Mouse (Mus musculus) hindbrain, embryonic 11.5 days (tissue): ENCODE results near the gene Gm9887. TPM values are rescaled to one million over a fixed set of nuclear protein-coding genes. Genes with fewer than 3 reads are reported as not detected.
"Not testable (repeated sequence)": the region's sequence is repeated elsewhere in the genome, so short reads cannot be mapped to it uniquely, and the experiment has no call there.

Experiments
- ATAC-seq: fragments of 200-750 bp; cut with Nextera tagmentation; 2 replicates; pipeline ENCODE4 v1.8.0; 2017; ENCODE audit warnings: mild to moderate bottlenecking, moderate TSS enrichment, moderate library complexity; ENCODE audit not compliant: low FRiP score
- DNase-seq: peaks from one replicate; pipeline ENCODE4 v3.0.0-alpha.2; 2015; ENCODE audit warnings: low spot score
- H3K27ac ChIP-seq: fragments of 300-500 bp; sonication (generic); 2 replicates; pipeline ENCODE4 v1.5.1; 2014; ENCODE audit warnings: mild to moderate bottlenecking, low read depth, low read length
- H3K27me3 ChIP-seq: fragments of 300-500 bp; sonication (generic); 2 replicates; pipeline ENCODE4 v1.6.1; 2014; ENCODE audit warnings: mild to moderate bottlenecking, low read length, moderate library complexity, mixed read lengths; ENCODE audit not compliant: control insufficient read depth, insufficient read depth
- H3K36me3 ChIP-seq: fragments of 300-500 bp; sonication (generic); 2 replicates; pipeline ENCODE4 v1.6.1; 2014; ENCODE audit warnings: mild to moderate bottlenecking, low read length, moderate library complexity, mixed read lengths; ENCODE audit not compliant: control insufficient read depth, insufficient read depth
- H3K4me1 ChIP-seq: fragments of 300-500 bp; sonication (generic); replicated peaks from 2 replicates; pipeline ENCODE4 v1.6.1; 2014; ENCODE audit warnings: low read length, mixed read lengths; ENCODE audit not compliant: control insufficient read depth, insufficient read depth
- H3K4me2 ChIP-seq: fragments of 300-500 bp; sonication (generic); replicated peaks from 2 replicates; pipeline ENCODE4 v1.6.1; 2014; ENCODE audit warnings: mild to moderate bottlenecking, low read depth, low read length
- H3K4me3 ChIP-seq: fragments of 300-500 bp; sonication (generic); 2 replicates; pipeline ENCODE4 v1.5.1; 2014; ENCODE audit warnings: low read depth, low read length
- H3K9ac ChIP-seq: fragments of 300-500 bp; sonication (generic); 2 replicates; pipeline ENCODE4 v1.6.1; 2014; ENCODE audit warnings: low read depth, low read length
- H3K9me3 ChIP-seq: fragments of 300-500 bp; sonication (generic); 2 replicates; pipeline ENCODE4 v1.6.1; 2016; ENCODE audit warnings: low read length; ENCODE audit not compliant: control insufficient read depth
- WGBS: fragments of 180-500 bp; shearing (Covaris S2); extraction: QIAGEN DNeasy Blood & Tissue Kit; methylation state at CpG from one replicate; pipeline ENCODE4 v1.1.7; 2014; 5-methylcytosine and 5-hydroxymethylcytosine counted together
- polyA plus RNA-seq: library from polyadenylated mRNA; unstranded; fragments of >200 nt; fragmentation: Nextera tagmentation; extraction: Ambion mirVana; gene quantifications from 2 replicates; pipeline ENCODE4 v1.2.1, GENCODE M21; 2014

Gm9887 gene
- polyA plus RNA-seq, 1 experiment from 2014 or later, result 1.3 TPM

DNA sequence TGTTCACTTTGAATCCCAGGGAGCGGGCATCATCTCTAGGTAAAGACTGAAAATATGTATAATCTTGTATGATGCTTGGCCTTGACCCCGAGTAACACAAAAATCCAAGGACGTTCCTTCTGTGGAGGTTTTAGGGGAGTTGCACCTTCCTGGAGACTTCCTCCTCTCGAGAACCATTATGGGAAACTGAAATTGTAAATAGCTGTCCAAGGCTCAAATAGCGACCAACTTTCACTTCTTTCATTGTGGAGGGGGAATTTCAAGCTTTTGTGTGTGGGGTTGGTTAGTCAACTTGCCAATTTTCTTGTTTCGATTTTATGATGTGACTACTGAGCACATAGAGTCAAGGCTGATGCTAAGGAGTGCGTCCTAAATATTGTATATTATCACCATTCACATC lies 6.5 kb downstream of the Gm9887 start:
- no peak for DNase-seq
- H3K4me1 ChIP-seq, result no peaks in the 10 kb centered on the region
- no peaks in the 10 kb centered on the region for H3K27me3 ChIP-seq
- H3K4me2 ChIP-seq, result no peak overlapping the region
- ATAC-seq, result no peak
- WGBS, result 80% methylated on average over 7 of the region's 7 CpGs
- H3K27ac ChIP-seq, result no peak overlapping the region
- H3K9me3 ChIP-seq, result no peaks in the 10 kb centered on the region
- no peak overlapping the region for H3K9ac ChIP-seq
- H3K36me3 ChIP-seq, result no peaks in the 10 kb centered on the region
- no peak overlapping the region for H3K4me3 ChIP-seq

DNA sequence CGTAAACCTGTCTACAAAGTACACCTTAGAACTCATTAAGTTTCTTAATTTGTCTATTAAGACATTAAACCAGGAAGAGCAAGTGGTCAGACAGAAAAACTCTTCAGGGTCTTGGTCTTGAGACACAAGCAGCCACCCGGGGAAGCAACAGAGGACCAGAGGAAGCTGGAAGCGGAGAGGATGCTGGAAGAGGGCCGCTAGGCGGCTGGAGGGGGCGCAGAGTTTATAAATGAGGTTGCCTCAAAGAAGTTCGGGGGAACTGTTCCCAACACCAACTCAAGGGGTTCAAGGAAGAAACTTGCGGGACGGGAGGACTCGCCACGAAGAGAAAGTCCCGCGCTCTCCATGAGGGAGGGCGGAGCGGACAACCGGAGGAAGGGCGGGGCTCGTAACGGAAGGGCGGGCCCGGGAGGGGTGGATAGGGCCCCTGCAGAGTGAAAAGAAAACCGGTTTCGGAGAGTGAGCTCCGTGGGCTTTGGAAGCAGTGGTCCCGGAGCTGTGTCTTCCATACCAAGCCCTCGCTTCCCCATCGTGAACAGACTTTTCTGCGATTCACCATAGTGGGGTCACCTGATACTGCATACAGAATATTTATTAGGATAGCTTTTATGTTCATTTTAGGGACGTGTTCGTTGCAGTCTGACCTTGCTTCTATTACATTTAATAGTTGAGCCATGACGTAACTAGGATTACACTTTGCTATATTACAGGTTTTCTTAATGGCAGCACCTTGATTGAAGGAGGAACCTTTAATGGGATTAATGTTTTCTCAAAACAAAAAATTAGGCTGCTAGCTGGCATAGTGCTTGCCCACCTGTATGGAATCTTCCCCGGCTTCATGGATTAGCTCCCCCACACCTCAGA lies 8.1 kb downstream of the Gm9887 start:
- Histone ChIP-seq H3K27ac (no peak overlapping the region), H3K4me1 (no peaks in the 10 kb centered on the region), H3K36me3 (no peaks in the 10 kb centered on the region), H3K4me3 (peak overlapping the region; percentile 51), H3K27me3 (no peaks in the 10 kb centered on the region), H3K9ac (peak overlapping the region; percentile 66), H3K9me3 (no peaks in the 10 kb centered on the region), H3K4me2 (peak overlapping the region; percentile 71)
- DNase-seq (peak; percentile 75), ATAC-seq (no peak)
- 6% methylated on average over 32 of the region's 32 CpGs for WGBS

DNA sequence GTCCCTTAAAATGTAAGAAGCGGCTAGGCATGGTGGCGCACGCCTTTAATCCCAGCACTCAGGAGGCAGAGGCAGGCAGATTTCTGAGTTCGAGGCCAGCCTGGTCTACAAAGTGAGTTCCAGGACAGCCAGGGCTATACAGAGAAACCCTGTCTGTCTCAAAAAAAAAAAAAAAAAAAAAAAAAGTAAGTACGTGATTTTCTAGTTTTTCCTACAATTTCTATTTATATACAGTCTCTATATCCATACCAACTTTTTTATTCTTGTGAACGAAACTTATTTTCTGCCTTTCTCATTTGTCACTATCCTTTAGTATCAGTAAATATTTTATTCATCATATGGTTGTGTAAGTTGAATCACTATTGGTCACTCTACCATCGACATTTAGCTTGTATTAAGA lies 9.1 kb downstream of the Gm9887 start:
- H3K36me3 ChIP-seq, H3K9ac ChIP-seq, H3K4me1 ChIP-seq, DNase-seq, H3K4me3 ChIP-seq, H3K27ac ChIP-seq, H3K4me2 ChIP-seq, H3K9me3 ChIP-seq, ATAC-seq, H3K27me3 ChIP-seq: not testable (repeated sequence)
- 93% methylated on average over 7 of the region's 7 CpGs for WGBS

DNA sequence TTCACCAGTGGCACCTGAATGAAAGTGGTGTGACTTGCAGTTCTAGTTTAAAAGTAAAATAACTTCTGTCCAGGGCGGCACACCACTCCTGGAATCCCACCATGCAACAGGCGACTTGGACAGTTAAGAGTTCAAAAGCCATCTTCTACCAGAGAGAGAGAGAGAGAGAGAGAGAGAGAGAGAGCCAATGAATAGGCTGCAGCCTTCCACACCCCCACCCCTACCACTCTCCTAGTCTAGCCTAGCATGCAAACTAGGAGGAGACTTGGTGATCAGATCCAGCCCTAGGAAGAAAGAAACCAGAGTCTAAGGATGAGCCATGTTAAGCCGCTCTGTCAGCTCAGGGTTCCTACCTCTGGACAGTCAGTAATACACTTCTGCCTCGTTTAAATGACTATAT lies 9.9 kb downstream of the Gm9887 start:
- H3K4me2 ChIP-seq, result no peak overlapping the region; the same call in 1 of the 2 replicates
- no peaks in the 10 kb centered on the region for H3K9me3 ChIP-seq
- no peaks in the 10 kb centered on the region for H3K36me3 ChIP-seq
- H3K9ac ChIP-seq, result no peak overlapping the region
- H3K27me3 ChIP-seq, result no peaks in the 10 kb centered on the region
- H3K27ac ChIP-seq, result no peak overlapping the region
- 45% methylated on average over 4 of the region's 4 CpGs for WGBS
- peak overlapping the region; percentile 45; the same call in 1 of the 2 replicates for H3K4me3 ChIP-seq
- DNase-seq (no peak), ATAC-seq (no peak)
- no peaks in the 10 kb centered on the region for H3K4me1 ChIP-seq

DNA sequence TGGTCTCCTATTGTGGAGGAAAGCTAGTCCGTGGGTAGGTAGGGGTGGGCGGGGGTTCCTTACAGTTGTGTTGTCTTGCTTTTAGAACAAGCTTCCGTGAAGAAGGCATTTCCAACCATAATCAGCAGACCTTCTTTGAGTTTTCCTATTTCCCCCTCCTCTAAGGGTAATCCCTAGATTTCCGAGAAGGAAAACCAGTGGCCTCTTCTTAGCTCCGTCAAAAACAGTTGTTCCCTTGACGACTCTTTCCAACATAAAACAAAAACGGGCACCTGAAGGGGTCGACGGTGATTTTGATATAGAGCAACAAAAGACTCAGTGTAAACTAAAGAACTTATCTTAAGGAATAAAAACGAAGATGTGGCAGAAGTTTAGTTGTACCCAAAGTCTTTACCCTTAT lies 10.3 kb downstream of the Gm9887 start:
- Histone ChIP-seq H3K9me3 (no peaks in the 10 kb centered on the region), H3K9ac (peak overlapping the region; percentile 46), H3K27me3 (no peaks in the 10 kb centered on the region), H3K27ac (peak overlapping the region; percentile 64), H3K4me3 (peak overlapping the region; percentile 45), H3K36me3 (no peaks in the 10 kb centered on the region), H3K4me1 (no peaks in the 10 kb centered on the region), H3K4me2 (peak overlapping the region; percentile 45)
- ATAC-seq (no peak), DNase-seq (no peak)
- WGBS, result 6% methylated on average over 10 of the region's 10 CpGs

DNA sequence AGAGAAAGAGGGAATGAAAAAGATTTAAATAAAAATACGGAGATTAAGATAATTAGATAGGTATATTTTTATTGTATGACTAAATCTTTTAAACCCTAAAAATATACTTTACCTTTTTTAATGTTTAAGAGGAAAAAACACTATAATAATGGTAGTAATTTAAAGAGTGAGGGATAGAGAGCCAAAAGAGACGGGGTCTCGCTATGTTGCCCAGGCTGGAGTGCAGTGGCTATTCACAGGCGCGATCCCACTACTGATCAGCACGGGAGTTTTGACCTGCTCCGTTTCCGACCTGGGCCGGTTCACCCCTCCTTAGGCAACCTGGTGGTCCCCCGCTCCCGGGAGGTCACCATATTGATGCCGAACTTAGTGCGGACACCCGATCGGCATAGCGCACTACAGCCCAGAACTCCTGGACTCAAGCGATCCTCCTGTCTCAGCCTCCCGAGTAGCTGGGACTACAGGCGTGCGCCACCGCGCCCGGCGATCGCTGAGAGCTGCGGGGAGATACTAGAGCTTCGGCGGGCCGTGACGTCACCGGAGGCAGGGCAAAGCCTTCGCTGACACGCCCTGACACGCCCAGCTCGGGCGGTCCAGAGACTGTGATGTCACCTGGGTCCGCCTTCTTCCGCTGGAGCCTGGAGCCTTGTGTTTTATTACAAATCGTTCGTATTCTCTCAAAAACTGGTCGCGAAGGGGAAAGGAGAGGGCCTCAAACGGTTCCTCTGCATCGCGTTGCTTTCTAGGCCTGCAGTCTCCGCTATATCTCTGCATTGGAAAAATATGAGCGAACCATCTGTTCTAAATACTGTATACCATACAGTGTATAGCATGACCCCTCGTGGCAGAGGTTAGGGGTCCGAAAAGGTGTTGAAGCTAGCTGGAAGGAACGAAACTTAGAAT lies 11.0 kb downstream of the Gm9887 start:
- H3K36me3 ChIP-seq, result not testable (repeated sequence)
- peak; percentile 99 for DNase-seq
- under 1% methylated on average over 38 of the region's 50 CpGs for WGBS

DNA sequence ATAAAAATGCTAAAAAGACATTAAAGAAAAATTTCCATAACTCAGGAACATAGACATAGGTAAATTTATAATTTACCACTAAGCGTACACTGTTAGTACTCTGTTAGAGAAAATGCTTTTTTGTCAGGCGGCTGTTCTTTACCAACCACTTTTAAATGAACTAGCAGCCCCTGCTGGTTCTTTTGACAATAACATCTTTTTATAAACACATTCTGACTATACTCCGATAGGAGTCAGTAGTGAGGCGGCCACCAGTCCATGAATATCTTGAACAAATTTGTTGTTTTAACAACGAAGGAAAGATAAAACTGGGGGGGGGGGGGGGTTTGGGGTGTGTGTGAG lies 11.6 kb downstream of the Gm9887 start:
- Histone ChIP-seq H3K9ac (no peak overlapping the region), H3K4me3 (no peak overlapping the region), H3K4me2 (no peak overlapping the region), H3K36me3 (no peaks in the 10 kb centered on the region), H3K4me1 (no peaks in the 10 kb centered on the region), H3K27ac (no peak overlapping the region), H3K9me3 (no peaks in the 10 kb centered on the region), H3K27me3 (no peaks in the 10 kb centered on the region)
- ATAC-seq (no peak), DNase-seq (peak; percentile 60)
- 24% methylated on average over 5 of the region's 5 CpGs for WGBS

More for the DNA sequence above, 11.0 kb downstream of the Gm9887 start:
- ATAC-seq, result peak; percentile 96
- Histone ChIP-seq H3K9ac (peak overlapping the region; percentile 46), H3K27ac (peak overlapping the region; percentile 64), H3K4me3 (peak overlapping the region; percentile 45), H3K4me2 (peak overlapping the region; percentile 45)
- not testable (repeated sequence) for H3K27me3 ChIP-seq, H3K4me1 ChIP-seq, H3K9me3 ChIP-seq

DNA sequence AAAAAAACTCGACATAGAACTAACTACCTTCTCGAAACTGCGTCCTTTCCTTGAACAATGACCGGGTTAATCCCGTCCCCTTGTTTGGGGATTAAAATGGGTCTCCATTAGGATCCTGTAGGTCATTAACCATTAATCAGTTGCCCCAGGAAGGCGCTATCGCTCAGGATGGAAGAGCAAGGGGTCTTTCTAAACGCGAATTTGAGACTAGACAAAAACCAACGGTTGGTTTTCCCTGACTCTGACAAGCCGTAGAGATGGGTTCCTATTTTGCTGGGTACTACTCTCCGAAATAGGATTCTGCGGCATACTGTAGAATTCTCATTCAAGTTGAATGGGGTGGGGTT lies 15.0 kb downstream of the Gm9887 start:
- 6% methylated on average over 13 of the region's 13 CpGs for WGBS
- no peaks in the 10 kb centered on the region for H3K36me3 ChIP-seq
- H3K4me1 ChIP-seq, result no peaks in the 10 kb centered on the region
- peak overlapping the region; percentile 81 for H3K9ac ChIP-seq
- H3K27me3 ChIP-seq, result no peaks in the 10 kb centered on the region
- no peak; the same call in 1 of the 2 replicates for ATAC-seq
- H3K4me3 ChIP-seq, result peak overlapping the region; percentile 94
- H3K4me2 ChIP-seq, result peak overlapping the region; percentile 74
- peak overlapping the region; percentile 77; the same call in 1 of the 2 replicates for H3K27ac ChIP-seq
- H3K9me3 ChIP-seq, result no peaks in the 10 kb centered on the region
- no peak for DNase-seq
